Mouse (Mus musculus) limb, embryonic 14.5 days (tissue): Measurements from ENCODE around the gene Golga2. TPM values are rescaled to one million over a fixed set of nuclear protein-coding genes. Genes with fewer than 3 reads are reported as not detected.
A peak's percentile ranks its signal among the peaks of the same experiment; 100 is the strongest.

Experiments used
- ATAC-seq: fragments of 200-750 bp; cut with Nextera tagmentation; 2 replicates; pipeline ENCODE4 v1.8.0; 2017; ENCODE audit warnings: low read depth, moderate number of reproducible peaks, moderate TSS enrichment; ENCODE audit not compliant: low FRiP score
- DNase-seq: peaks from one replicate; pipeline ENCODE4 v3.0.0-alpha.2; 2015; ENCODE audit warnings: low spot score
- H3K27ac ChIP-seq: fragments of 300-500 bp; sonication (generic); replicated peaks from 2 replicates; pipeline ENCODE4 v1.5.1; 2014; ENCODE audit warnings: low read depth, mild to moderate bottlenecking, low read length, moderate library complexity, mixed read lengths
- H3K27me3 ChIP-seq: fragments of 300-500 bp; sonication (generic); 2 replicates; pipeline ENCODE4 v1.6.1; 2014; ENCODE audit warnings: low read length, mixed read lengths; ENCODE audit not compliant: control insufficient read depth, insufficient read depth
- H3K36me3 ChIP-seq: fragments of 300-500 bp; sonication (generic); 2 replicates; pipeline ENCODE4 v1.6.1; 2014; ENCODE audit warnings: mild to moderate bottlenecking, low read length, moderate library complexity, mixed read lengths; ENCODE audit not compliant: control insufficient read depth, insufficient read depth
- H3K4me1 ChIP-seq: fragments of 300-500 bp; sonication (generic); 2 replicates; pipeline ENCODE4 v1.6.1; 2014; ENCODE audit warnings: antibody characterized with exemption, low read length, mixed read lengths; ENCODE audit not compliant: control insufficient read depth, insufficient read depth
- H3K4me2 ChIP-seq: fragments of 300-500 bp; sonication (generic); replicated peaks from 2 replicates; pipeline ENCODE4 v1.6.1; 2014; ENCODE audit warnings: low read depth, mild to moderate bottlenecking, low read length, moderate library complexity; ENCODE audit not compliant: severe bottlenecking
- H3K4me3 ChIP-seq: fragments of 300-500 bp; sonication (generic); replicated peaks from 2 replicates; pipeline ENCODE4 v1.5.1; 2014; ENCODE audit warnings: low read length
- H3K9ac ChIP-seq: fragments of 300-500 bp; sonication (generic); 2 replicates; pipeline ENCODE4 v1.6.1; 2014; ENCODE audit warnings: mild to moderate bottlenecking, low read depth, low read length, moderate library complexity; ENCODE audit not compliant: severe bottlenecking
- H3K9me3 ChIP-seq: fragments of 300-500 bp; sonication (generic); 2 replicates; pipeline ENCODE4 v1.6.1; 2016; ENCODE audit warnings: low read length; ENCODE audit not compliant: control insufficient read depth
- POLR2A ChIP-seq: fragments of 200-500 bp; IDR thresholded peaks from 2 replicates; pipeline ENCODE4 v1.8.0; 2012; ENCODE audit warnings: inconsistent platforms, mild to moderate bottlenecking, moderate library complexity, borderline replicate concordance; ENCODE audit not compliant: insufficient read depth, insufficient read length; ENCODE audit errors: extremely low read depth
- WGBS: fragments of 180-500 bp; shearing (Covaris S2); extraction: QIAGEN DNeasy Blood & Tissue Kit; methylation state at CpG from one replicate; pipeline ENCODE4 v1.1.7; 2014; 5-methylcytosine and 5-hydroxymethylcytosine counted together
- polyA plus RNA-seq, 2 experiments: library from polyadenylated mRNA; depleted of rRNA in 1 of 2; stranded (reverse) in 1 of 2; unstranded in 1 of 2; fragments of >200 nt; fragmentation: Nextera tagmentation in 1 of 2; extraction: Ambion mirVana in 1 of 2; gene quantifications; 2 replicates each; pipeline versions ENCODE4 v1.2.1 to v1.2.3; 2012 to 2014

The Golga2 gene
- polyA plus RNA-seq, 2 experiments, result 32.4 to 63.1 TPM

DNA sequence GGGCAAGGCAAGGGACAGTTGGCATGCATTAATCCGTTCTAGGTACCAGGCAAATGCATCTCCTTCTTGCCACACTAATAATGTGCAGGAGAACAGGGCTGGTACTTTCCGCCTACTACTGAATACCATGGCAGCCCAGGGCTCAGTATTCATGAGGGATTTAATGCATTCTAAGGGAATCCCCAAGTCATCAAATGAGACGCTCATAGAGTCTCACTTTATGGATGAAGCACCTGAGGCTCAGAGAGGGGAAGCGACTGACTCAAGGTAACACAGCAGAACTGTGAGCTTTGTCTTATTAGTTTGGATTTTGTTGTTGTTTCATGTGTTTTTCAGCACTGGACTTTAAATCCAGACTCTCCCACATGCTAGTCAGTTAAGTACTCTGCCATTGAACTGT, 54.9 kb downstream of the Golga2 start:
- no peak overlapping the region for H3K27ac ChIP-seq
- no peak for TF ChIP-seq POLR2A
- no peak overlapping the region for H3K4me2 ChIP-seq
- no peak for ATAC-seq
- WGBS, result 88% methylated on average over 4 of the region's 4 CpGs
- H3K9me3 ChIP-seq, result no peaks in the 10 kb centered on the region
- DNase-seq, result no peak
- H3K27me3 ChIP-seq, result no peaks in the 10 kb centered on the region
- peaks cover 47% of the 10 kb centered on the region for H3K36me3 ChIP-seq
- H3K4me3 ChIP-seq, result no peak overlapping the region
- no peak overlapping the region for H3K9ac ChIP-seq
- H3K4me1 ChIP-seq, result 0 out of 2 replicates have a peak, but pooled peaks cover 2% of the 10 kb centered on the region

DNA sequence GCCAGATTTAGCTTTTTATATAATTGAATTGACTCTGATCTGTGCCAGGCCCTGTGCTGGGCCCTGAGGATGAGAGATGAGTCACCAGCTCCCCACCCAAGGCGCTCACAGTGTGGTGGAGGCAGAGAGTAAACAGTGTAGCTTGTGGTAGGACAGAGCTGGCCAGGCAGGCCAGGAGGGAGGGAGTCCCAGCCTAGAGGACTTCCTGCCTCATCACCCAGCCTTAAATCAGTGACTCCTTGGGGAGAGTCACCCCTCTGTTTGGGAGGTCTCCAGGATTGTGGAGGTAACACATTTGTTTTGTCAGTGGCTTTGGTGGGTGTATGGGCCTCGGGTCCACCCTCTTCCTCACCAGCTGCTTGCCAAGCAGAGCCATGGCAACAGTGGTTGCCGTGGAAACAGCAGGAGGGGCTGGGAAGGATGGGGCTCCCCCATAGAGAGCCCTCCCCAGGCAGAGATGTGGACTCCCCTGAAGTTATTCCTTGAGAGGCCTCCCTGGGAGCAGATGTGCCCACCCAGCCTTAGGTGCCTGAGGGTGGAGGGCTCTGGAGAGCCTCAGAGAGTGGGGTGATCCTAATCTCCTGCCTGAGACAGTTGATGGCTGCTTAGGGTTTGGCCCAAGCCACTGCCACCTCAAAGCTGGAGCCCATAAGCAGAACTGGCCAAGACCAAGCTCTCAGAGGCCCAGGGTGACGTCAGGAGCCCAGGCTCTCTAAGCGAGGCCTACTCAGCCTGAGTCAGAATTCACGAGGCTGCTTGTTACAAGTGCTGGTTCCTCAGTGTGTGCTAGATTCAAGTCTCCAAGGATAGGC, 55.6 kb downstream of the Golga2 start:
- no peaks in the 10 kb centered on the region for H3K27me3 ChIP-seq
- H3K27ac ChIP-seq, result no peak overlapping the region
- H3K9me3 ChIP-seq, result no peaks in the 10 kb centered on the region
- ATAC-seq (no peak), DNase-seq (no peak)
- H3K4me2 ChIP-seq, result no peak overlapping the region
- 0 out of 2 replicates have a peak, but pooled peaks cover 2% of the 10 kb centered on the region for H3K4me1 ChIP-seq
- no peak for TF ChIP-seq POLR2A
- H3K36me3 ChIP-seq, result peaks cover 40% of the 10 kb centered on the region
- H3K4me3 ChIP-seq, result no peak overlapping the region
- 75% methylated on average over 6 of the region's 6 CpGs for WGBS
- H3K9ac ChIP-seq, result no peak overlapping the region

DNA sequence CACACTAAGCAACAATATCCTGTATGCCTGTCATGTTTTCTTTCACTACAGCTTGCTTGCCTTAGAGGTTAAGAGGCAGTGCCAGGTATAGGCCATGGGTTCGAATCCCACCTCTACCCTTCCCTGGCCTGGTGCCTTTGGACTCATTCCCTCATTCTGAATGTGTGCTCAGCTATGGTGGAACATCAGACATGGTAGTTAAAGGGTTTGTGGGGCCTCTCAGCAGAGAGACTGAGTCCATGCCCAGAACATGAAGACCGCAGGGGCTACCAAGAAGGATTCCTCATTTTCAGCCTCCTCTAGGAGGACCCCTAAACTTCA, 56.1 kb downstream of the Golga2 start:
- Histone ChIP-seq H3K36me3 (peaks cover 39% of the 10 kb centered on the region), H3K27me3 (no peaks in the 10 kb centered on the region), H3K4me3 (no peak overlapping the region), H3K4me1 (0 out of 2 replicates have a peak, but pooled peaks cover 2% of the 10 kb centered on the region), H3K9me3 (no peaks in the 10 kb centered on the region), H3K27ac (no peak overlapping the region), H3K4me2 (no peak overlapping the region), H3K9ac (no peak overlapping the region)
- no peak for TF ChIP-seq POLR2A
- 89% methylated on average over 2 of the region's 2 CpGs for WGBS
- no peak for ATAC-seq
- DNase-seq, result no peak

DNA sequence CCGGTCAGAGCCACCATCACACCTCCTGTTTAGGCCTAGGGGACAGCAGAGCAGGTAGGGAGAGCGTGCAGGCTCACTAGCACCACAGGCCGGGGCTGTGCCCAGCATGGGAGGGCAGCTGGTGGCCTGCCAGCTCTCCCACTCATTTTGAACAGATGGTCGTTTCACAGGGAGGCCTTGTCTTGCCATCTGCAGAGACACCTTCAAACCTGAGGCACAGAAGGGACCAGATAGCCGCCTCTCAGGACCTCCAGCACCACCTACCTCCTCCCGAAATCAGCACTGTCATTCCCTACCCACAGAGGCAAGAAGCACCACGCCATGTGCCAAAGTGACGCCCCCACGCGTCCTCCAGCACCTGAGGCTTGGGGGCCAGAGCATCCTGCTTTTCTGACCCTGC, 56.9 kb downstream of the Golga2 start:
- 71% methylated on average over 10 of the region's 10 CpGs for WGBS
- Histone ChIP-seq H3K36me3 (peaks cover 41% of the 10 kb centered on the region), H3K4me2 (no peak overlapping the region), H3K9me3 (no peaks in the 10 kb centered on the region), H3K4me1 (0 out of 2 replicates have a peak, but pooled peaks cover 2% of the 10 kb centered on the region), H3K27ac (peak overlapping the region; percentile 26; the same call in 1 of the 2 replicates), H3K27me3 (no peaks in the 10 kb centered on the region), H3K9ac (no peak overlapping the region; the same call in 1 of the 2 replicates), H3K4me3 (no peak overlapping the region)
- TF ChIP-seq POLR2A, result no peak
- DNase-seq, result no peak
- no peak for ATAC-seq

DNA sequence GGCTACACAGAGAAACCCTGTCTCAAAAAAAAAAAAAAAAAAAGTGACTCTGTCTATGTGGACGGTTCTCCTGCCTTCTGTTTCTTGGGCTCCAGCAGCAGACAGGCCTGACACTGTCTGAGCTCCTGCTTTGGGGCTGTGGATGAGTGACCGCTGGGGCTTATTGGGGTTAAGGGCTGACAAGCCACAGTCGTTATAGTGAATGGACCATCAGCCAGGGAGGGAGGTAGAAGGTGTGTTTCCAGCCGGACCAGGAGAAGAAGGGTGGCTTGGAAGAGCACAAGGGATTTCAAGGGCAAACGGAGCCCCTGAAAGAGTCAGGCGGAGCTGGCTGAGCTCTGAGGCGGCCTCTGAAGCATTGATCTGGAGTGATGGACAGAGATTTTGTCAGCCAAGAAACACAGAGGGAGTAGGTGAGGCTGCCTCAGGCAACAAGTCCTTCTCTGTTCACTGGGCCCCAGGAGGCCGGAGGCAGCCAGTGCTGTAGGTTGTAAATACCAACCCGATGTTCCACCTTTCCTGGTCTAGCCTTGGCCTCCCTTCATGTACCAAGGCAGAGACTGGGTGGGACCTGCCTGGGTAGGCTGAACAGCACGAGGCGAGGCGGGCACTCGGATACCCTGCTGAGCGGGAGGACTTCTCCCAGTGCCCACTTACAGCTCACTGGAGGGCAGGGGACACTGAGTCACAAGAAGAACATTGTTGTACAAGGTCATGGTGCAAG, 57.6 kb downstream of the Golga2 start:
- H3K9ac ChIP-seq, result no peak overlapping the region
- 0 out of 2 replicates have a peak, but pooled peaks cover 2% of the 10 kb centered on the region for H3K4me1 ChIP-seq
- H3K27me3 ChIP-seq, result no peaks in the 10 kb centered on the region
- H3K4me3 ChIP-seq, result no peak overlapping the region
- DNase-seq, result no peak
- H3K4me2 ChIP-seq, result no peak overlapping the region
- ATAC-seq, result no peak
- TF ChIP-seq POLR2A, result no peak
- H3K27ac ChIP-seq, result 0 out of 2 replicates have a peak overlapping the region, but pooled peaks have one; percentile 33
- no peaks in the 10 kb centered on the region for H3K9me3 ChIP-seq
- WGBS, result 71% methylated on average over 14 of the region's 14 CpGs
- H3K36me3 ChIP-seq, result peaks cover 42% of the 10 kb centered on the region
